Mouse (Mus musculus): ENCODE data around the gene Myo5a.

Gene Myo5a

DNA sequence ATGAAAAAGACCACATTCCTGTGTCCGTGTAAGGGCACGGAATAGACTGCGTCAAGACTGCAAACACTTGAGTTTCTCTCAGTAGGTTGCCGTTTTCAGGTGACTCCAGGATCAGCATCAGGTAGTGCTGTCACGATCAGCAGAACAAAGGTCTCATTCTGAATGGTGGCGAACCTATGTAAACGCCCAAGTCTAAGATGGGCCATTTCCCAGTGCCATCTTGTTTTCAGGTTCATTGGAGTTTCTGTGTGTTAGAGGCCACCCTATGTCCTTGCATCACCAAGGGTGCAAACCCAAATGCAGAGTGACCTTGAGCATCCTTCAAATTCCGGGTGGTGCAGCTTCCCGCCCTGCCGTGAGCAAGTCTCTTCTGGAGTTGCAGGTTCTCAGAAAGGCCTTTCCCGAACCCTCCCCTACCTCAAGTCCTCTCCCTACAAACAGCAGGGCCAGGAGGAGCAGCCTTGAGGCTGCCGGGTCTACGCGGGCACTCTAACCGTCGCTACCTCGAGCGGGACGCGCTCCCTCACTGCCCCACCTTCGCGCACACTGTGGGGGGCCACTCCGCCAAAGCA is at the start of gene Myo5a:
Gene Myo5a, plus strand, starts transcription at position 559 of the 572 bp plus-strand sequence.
- no peak for DNase-seq (ENCODE audit: low read depth)

DNA sequence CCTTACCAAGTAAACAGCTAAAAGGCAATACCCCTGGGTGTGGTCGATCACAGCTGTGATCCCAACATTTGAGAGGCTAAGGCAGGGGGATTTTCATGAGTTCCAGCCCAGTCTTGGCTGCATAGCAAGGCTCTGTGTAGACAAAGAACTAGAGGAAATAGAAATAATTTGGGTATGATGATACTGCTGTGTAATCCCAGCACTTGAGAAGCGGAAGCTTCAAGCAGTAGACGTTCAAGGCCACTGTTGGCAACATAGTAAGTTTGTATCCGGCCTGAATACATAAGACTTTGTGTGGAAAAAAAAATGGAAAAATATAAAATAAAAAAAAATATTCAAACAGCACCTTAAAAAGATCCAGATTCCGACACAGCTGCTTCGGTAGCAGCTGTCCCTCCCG is 48.3 kb upstream of the Myo5a start:
- DNase-seq (ENCODE audit: low read depth): no peak

DNA sequence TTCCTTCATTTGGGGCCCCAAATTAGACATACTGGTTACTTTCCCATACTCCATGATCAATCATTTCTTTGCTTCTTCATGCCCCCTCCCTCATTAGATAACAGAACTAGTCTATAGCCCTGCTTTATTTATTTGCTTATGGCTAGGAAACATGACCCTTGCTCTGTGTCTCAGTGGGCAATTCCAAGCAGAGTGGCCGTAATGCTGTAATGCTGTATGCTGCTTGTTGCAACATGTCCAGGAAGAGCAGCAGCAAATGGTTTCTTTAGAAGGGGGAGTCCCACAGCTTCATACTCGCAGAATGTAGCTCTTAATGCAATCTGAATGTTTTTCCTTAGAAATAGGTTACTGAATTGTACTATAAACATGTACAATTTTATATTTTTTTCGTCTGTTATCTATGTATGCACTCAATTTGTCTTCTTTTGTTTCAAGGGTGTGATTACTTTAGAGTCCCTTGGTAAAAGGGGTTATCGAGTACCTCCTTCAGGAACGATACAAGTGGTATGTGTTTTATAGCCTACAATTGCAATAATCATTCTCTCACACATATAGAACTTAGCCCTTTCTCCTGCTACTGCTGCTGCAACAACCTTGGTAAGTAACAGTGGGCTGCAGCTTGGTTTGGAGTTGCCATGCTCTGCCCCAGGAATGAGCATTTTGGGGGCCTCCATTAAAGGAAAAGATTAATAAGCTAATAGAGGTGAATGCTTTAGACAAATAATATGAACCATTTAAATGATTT is 47.5 kb upstream of the Myo5a start:
- DNase-seq (ENCODE audit: low read depth): no peak

DNA sequence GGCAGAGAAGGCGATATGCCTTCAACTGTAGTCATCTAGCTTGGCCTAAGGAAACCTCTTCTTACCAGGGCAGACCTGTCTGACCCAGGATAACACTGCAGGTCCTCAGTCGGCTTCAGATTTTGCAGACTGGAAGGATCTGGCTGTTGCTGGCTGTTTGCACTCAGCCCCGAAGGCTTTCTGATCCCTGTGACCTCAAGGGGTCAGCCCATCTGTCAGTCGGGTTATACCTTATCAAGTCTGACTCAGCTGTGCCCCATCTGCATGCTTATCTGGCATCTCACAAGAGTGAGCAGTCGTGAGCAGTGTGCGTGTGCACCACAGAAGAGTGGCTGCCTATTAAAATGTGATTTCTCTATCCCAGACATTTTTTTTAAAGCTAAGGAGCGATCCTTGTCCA is 46.7 kb upstream of the Myo5a start:
- DNase-seq (ENCODE audit: low read depth): no peak

DNA sequence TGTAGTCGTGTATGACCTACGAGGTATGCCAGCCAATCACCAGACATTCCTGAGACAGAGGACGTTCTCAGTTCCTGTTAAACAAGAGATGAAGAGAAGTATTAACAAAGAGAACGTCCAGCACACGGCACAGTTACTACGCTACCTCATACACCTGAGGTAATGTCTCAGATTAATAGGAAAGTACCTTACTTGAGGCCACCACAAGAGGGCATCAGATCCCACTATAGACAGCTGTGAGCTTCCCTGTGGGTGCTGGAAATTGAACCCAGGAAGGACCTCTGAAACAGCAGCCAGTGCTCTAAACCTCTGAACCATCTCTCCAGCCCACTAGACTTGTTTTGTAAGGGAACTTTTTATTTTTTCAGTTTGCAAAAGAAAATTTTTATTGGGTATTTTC is 45.1 kb upstream of the Myo5a start:
- DNase-seq (ENCODE audit: low read depth): no peak

DNA sequence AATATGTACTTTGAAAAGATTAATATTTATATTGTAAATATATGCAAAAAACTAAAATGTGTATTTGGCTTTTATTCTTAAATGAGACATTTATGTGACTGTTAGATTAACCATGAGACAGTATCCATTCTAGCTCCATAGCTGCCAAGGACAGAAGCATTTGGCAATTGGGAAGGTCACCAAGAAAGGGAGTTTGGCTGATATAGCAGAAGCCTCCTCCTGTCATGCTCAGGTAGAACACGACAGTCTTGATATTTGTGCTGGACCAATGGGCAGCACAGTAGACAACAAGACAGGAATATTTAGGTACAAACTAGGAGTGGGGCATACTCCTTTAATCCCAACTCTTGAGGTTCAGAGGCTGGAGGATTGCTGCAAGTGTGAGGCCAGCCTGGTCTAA is 38.4 kb upstream of the Myo5a start:
- DNase-seq (ENCODE audit: low read depth): no peak

DNA sequence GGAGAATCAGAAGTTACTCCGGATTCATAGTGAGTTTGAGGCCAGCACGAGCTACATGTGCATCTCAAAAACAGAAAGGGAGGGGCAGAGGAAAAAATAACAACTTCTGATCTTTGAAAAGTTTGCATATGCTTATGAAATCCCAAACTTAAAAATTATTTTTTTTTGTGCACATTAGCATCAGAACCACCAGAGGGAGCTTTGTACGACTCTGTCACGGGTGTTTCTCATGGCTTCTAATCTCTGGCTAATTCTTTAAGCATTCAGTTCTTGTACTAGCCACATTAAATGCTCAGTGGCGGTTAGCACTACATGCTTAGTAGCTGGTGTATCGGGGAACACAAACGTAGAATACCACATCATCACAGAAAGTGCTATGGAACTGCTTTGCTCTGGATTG is 37.7 kb upstream of the Myo5a start:
- no peak for DNase-seq (ENCODE audit: low read depth)

DNA sequence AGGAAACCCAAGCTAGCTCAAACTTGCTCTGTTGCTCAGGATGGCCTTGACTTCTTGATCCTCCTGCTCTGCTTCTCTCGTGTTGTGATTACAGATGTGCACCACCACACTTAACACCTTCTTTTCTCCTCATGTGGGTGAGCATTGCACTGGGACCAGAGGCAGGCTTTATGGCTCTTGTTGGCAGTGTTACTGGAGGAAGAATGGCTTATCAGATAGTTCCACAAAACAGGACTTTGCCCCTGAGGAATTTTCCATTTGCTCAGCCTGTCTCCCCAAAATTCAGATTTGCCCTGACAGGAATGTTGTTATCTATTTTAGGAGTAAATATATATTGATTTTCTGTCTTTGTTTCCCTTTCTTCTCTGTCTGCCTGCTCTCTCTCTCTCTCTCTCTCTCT is 36.1 kb upstream of the Myo5a start:
- no peak for DNase-seq (ENCODE audit: low read depth)

DNA sequence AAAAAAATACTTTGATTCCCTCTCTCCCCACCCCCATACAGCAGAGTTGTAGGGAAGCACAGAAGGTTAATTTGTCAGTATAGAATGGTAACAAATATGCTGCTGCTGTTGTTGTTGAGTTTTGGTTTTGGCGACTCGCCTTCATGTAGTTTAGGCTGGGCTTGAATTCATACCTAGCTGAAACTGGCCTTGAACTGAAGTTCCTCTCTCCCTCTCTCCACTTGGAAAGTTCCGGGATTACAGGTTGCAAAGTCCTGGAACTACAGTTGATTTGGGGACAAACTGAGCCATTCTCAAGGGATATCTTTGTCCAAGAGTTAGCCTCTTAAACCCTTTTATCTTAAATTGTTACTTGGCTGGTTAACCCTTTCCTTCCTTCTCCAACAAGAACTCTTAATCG is 34.9 kb upstream of the Myo5a start:
- DNase-seq (ENCODE audit: low read depth): no peak

DNA sequence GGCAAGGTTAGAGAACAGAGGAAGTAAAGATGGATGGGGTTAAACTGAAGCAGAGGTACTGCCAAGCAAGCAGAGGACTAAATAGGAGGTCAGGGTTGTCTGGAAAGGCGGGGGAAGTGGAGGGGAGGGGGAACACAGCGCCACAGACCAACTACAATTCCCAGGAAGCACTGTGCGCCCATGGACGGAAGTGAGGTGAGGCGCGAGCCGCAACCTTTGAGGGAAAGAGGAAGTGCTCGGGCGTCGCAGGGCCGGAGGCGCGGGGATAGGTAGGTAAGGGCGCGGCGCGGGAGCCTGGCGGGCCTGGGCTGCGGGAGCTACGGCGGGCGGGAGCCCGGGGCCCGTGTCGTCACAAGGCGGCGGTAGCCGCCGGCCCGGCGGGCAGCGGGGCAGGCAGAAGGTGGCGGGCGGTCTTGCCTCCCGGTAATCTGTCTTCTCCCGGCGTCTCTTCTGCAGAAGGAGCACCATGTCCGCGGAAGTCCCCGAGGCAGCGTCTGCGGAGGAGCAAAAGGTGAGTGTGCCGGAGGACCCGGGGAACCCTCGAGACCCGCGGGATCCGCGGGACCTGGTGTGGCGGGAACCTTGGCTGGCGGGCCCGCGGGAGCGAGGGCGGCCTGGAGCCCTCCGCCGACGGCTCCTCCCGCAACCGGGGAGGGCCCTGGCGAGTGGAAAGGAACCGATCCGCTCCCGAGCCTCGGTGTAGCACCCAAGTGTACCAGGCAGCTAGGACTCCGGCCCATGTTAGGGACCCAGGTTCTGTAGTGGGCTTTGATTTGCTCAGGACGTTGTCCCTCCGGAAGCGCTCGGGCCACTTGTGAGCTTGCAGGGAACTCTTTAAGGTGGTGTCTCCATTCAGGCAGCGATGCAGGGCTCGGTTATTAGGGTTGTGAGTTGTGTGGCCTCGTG is 33.1 kb upstream of the Myo5a start, which contains the start of gene Arpp19:
Gene Arpp19, plus strand, starts transcription at position 164 of the 906 bp plus-strand sequence.
- DNase-seq (ENCODE audit: low read depth): peak; percentile 53

DNA sequence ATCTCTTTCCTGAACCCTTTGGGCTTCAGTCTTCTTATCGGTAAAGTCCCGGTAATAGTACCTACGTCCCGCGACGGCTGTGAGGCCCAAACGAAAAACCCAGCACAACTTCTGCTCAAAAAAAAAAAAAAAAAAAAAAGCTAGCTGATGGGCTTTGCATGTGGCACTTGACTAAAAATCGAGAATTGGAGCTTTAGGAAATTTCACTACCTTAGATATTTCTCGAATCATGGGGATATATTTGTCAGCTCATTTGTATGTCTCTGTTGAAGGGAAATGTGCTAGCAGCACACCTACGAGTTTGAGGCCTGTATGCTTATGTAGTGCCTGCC is 32.5 kb upstream of the Myo5a start:
- no peak for DNase-seq (ENCODE audit: low read depth)

DNA sequence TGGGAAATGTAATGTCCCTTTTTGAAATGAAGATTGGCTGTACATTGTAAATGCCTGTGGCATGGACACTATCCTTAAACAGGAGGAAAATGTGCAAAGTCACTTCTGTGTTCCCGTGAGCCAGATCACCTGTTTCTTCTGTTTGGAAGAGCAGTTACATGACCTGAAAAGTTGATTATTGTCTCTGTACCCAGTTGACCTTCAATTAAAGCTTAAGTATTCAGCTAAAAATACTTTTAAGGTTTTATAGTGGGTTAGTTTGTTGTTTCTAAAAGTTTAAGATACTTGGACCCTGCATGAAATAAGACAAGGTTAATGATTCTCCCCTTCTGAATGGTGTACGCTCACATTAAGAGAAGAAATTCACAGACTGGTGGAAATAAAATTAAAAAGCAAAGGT is 30.2 kb upstream of the Myo5a start:
- no peak for DNase-seq (ENCODE audit: low read depth)

DNA sequence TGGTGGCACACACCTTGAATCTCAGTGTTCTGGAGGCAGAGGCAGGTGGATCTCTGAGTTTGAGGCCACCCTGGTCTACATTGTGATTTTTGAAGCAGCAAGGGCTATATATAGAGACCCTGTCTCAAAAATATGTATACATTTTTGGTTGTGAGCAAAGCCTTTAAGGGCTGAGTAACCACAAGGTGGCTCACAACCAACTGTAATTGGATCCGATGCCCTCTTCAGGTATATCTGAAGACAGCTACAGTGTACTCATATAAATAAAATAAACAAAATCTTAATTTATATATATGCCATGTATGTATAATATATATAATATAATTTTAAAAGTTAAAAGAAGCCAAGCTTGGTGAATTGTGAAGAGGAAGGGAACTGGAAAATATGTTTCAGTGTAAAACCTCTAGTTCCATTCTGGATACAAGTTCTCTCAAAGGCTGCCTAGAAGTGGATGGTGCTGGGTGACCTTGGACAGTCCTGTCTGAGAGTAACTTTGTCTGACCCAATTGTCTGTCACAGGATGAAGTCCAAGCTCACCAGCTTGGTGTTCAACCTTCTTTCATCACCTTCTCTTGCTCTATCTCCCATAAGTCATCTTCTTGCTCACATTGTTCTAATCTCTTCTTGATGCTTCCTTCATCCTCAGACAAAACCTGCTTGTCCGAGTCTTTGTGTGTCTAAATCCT is 28.8 kb upstream of the Myo5a start:
- DNase-seq (ENCODE audit: low read depth): no peak

DNA sequence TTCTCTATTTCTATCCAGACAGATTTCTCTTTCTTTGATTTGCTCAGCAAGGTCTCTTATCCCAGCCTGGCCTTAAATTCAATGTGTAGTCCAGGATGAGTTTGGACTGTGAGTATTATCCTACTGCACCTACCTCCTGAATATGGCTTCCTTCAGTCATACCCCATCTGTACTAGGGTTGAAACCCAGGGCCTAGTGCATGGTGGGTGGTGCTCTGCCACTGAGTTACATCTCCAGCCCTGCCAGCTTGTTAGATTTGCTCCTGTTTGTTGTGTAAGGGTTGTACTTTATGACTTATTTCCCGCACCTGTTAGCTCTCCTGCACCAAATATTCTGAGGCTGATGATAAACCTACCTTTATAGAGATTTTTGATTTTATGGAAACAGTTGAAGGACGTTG is 27.6 kb upstream of the Myo5a start:
- no peak for DNase-seq (ENCODE audit: low read depth)

DNA sequence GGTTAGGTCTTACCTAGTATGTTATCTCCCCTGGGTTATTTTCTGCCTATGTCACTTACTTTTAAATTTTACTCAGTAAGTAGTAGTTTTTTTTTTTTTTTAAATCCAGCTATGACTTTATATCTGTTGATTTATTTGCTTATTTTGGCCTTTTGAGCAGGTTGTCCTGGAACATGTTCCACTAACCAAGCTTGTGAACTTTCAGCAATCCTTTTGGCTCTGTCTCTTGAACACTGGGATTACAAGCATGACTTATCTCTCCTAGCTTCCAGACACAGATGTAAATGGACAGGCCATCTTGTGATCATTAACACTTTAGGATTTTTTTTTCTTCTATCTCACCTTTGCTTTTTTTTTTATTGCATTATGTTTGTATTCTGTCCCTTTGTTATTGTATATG is 23.7 kb upstream of the Myo5a start:
- no peak for DNase-seq (ENCODE audit: low read depth)

DNA sequence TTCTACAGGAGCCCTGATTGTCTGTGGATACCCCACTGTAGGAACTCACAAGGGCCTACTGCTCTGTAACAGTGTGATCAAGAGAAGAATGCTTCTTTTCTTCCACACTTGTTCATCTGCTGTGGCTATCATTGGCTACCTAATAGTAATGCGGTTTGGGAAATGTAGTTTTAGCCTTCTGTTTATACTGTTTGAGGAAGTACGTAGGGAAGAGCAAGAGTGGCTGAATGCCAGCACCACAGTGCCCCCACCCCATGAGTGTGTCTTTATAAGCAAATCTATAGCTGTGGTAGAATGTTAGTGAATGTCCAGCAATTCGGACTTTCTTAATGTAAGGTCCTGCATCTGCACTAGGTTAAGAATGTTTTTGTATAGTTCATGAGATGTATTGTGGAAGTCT is 21.7 kb upstream of the Myo5a start:
- DNase-seq (ENCODE audit: low read depth): no peak

DNA sequence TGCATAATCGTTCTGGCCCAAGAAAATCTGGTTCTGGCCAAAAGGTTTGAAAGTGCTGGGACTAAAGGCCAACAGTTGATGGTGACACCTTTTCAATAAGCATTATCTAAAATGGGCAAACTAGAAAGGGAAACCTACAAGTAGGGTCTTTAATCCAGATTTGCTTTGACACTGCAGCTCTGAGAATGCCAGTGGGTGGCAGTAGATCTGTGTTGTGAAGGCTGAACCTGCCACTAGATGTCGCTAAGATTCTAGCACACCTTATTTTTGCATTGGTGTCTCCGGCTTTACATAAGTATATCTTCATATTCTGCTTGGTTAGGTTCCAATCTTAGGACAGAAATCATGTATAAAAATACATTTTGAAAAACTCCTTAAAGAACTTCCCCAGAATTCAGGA is 20.8 kb upstream of the Myo5a start:
- DNase-seq (ENCODE audit: low read depth): no peak

DNA sequence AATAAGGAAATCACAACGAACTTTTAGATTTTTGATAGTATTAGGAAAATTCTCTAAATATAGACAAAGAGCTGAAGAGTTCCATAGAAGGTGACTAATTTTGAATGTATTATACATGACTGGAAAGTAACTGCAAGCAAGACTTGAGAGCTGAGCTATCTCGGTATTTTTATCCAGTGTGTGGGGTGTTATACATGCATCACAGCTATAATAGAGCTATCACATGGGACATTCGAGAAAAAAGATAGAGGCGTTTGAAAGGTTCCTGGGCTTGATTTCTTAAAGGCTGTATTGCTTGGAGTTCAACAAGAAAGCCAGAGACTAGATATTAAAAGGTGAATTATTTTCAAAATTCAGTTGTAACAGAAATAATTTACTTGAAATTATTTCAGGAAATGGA is 19.0 kb upstream of the Myo5a start:
- DNase-seq (ENCODE audit: low read depth): no peak

DNA sequence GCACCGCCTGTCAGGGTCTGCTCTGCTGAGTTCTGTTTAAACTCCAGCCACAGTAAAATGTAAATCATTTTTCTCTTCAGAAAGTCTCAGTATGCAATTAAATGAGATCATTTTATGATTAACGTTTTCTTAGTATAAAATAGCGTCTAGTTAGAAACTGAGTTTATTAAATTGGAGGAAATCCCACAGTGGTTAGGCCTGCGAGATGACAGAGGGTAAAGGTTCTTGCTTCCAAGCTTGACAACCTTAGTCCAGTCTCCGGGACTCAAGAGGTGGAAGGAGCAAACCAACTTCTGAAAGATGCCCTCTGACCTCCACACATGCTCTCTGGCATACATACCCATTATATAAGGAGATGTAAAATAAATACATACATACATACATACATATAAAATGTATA is 15.8 kb upstream of the Myo5a start:
- no peak for DNase-seq (ENCODE audit: low read depth)

DNA sequence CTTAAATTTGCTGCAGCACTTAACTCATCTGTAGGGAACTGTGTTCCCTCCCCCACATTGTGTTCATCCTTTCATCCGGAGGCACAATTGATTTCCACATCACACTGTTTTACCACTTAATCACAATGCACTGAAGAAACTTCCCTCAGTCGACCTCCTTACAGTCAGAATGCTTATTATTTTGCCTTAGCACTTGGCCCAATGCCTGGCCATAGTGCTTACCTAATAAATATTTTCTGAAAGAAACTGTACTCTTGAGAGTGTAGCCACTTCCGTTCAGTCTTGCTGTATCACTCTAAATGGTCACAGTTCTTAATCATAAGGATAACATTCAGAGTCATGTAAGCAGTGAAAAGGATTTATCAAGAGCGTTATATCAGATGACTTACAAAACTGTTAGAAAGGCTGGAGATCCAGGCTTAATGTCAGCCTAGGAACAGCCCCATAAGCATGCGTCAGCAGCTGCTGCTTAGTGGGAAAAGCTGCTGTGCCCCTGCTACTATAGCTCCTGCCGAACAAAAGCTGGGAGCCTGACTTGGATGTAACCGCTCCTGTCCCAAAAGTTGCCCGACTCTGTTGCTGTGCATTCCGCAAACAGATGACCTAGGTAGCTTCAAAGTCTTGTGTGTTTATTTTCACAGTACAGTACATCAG is 6.0 kb upstream of the Myo5a start:
- no peak for DNase-seq (ENCODE audit: low read depth)

DNA sequence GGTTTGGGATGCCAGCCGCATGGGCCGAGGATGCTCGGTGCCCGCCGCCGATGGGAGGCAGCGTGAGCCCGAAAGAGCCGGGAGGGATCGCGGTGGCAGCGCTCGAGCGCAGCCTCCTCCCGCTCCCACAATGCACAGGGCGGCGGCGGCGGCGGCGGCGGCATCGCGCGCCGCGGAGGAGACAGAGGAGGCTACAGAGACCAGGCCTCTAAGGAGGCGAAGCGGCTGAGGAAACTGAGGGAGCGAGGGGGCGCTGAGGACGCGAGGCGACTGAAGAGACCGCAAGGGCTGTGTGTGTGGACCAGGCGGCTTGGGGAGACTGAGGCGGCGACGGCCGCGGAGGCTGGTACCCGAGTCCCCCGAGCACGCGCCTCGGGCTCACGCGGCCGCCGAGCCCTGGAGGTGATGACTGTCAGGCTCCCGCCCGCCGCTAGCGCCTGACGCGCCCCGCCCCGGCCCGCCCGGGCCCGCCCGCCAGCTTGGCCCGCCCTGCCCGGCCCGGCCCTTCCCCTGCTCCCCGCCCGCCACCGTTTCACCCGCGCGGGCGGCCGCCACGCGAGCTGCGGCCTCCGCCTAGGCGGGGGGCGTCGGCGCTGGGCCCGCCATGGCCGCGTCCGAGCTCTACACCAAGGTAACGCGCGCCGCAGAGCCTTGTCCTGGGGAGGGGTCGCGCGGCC is 352 bp downstream of the Myo5a start:
- DNase-seq (ENCODE audit: low read depth): peak; percentile 43

All from fibroblast of lung, adult 2 months (primary cell).